Mouse (Mus musculus) hindbrain, embryonic 16.5 days (tissue): Measurements from ENCODE around the gene Gtf2ird1. TPM values are rescaled to one million over a fixed set of nuclear protein-coding genes. Genes with fewer than 3 reads are reported as not detected.
"Not testable (repeated sequence)": the region's sequence is repeated elsewhere in the genome, so short reads cannot be mapped to it uniquely, and the experiment has no call there.

Experiments
- ATAC-seq: fragments of 200-750 bp; cut with Nextera tagmentation; 2 replicates; pipeline ENCODE4 v1.8.0; 2017; ENCODE audit warnings: moderate TSS enrichment, moderate library complexity
- H3K27ac ChIP-seq: fragments of 300-500 bp; sonication (generic); 2 replicates; pipeline ENCODE4 v1.5.1; 2014; ENCODE audit warnings: low read depth, mild to moderate bottlenecking, control low read depth, low read length, moderate library complexity
- H3K27me3 ChIP-seq: fragments of 300-500 bp; sonication (generic); replicated peaks from 2 replicates; pipeline ENCODE4 v1.6.1; 2014; ENCODE audit warnings: low read length; ENCODE audit not compliant: control insufficient read depth, insufficient read depth
- H3K36me3 ChIP-seq: fragments of 300-500 bp; sonication (generic); 2 replicates; pipeline ENCODE4 v1.6.1; 2014; ENCODE audit warnings: mild to moderate bottlenecking, low read length, moderate library complexity, mixed read lengths; ENCODE audit not compliant: control insufficient read depth, insufficient read depth
- H3K4me1 ChIP-seq: fragments of 300-500 bp; sonication (generic); 2 replicates; pipeline ENCODE4 v1.6.1; 2014; ENCODE audit warnings: low read depth, low read length; ENCODE audit not compliant: control insufficient read depth, insufficient read depth
- H3K4me2 ChIP-seq: fragments of 300-500 bp; sonication (generic); 2 replicates; pipeline ENCODE4 v1.6.1; 2014; ENCODE audit warnings: mild to moderate bottlenecking, low read length, control low read depth, moderate library complexity
- H3K4me3 ChIP-seq: fragments of 300-500 bp; sonication (generic); 2 replicates; pipeline ENCODE4 v1.5.1; 2014; ENCODE audit warnings: mild to moderate bottlenecking, low read length, control low read depth, moderate library complexity
- H3K9ac ChIP-seq: fragments of 300-500 bp; sonication (generic); 2 replicates; pipeline ENCODE4 v1.6.1; 2014; ENCODE audit warnings: low read depth, mild to moderate bottlenecking, control low read depth, low read length, moderate library complexity
- H3K9me3 ChIP-seq: fragments of 300-500 bp; sonication (generic); 2 replicates; pipeline ENCODE4 v1.6.1; 2014; ENCODE audit warnings: mild to moderate bottlenecking, low read length, moderate library complexity; ENCODE audit not compliant: control insufficient read depth
- WGBS: fragments of 180-500 bp; shearing (Covaris S2); extraction: QIAGEN DNeasy Blood & Tissue Kit; methylation state at CpG from one replicate; pipeline ENCODE4 v1.1.7; 2014; 5-methylcytosine and 5-hydroxymethylcytosine counted together
- polyA plus RNA-seq: library from polyadenylated mRNA; unstranded; fragments of >200 nt; fragmentation: Nextera tagmentation; extraction: Ambion mirVana; gene quantifications from 2 replicates; pipeline ENCODE4 v1.2.1, GENCODE M21; 2015

Gene Gtf2ird1
- polyA plus RNA-seq, 1 experiment from 2014 or later = 49.3 TPM

DNA sequence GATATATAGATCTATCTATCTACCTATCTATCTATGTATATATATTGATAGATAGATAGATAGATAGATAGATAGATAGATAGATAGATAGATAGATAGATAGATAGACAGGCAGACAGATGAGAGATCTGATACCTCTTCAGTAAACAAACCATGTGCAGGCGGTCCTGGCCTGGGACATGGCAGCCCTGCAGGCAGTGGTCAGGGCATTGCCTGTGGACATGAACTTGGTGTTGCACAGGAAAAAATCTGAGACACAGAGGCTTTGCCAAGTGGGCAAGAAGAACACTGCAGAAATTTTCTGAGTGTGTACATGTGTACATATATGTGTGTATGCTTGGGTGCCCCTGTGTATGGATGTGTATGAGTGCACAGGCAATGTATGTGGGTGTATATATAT, 26.8 kb upstream of the Gtf2ird1 start:
- no peak overlapping the region for H3K9ac ChIP-seq
- no peak overlapping the region for H3K4me3 ChIP-seq
- no peaks in the 10 kb centered on the region for H3K36me3 ChIP-seq
- no peaks in the 10 kb centered on the region for H3K27me3 ChIP-seq
- no peak for ATAC-seq
- no peak overlapping the region for H3K4me2 ChIP-seq
- no peaks in the 10 kb centered on the region for H3K4me1 ChIP-seq
- H3K9me3 ChIP-seq = no peaks in the 10 kb centered on the region
- H3K27ac ChIP-seq = no peak overlapping the region
- 86% methylated on average over 1 of the region's 1 CpGs for WGBS

GRCm38 (mm10) chr5:134482331-134482730, 25.8 kb upstream of the Gtf2ird1 start:
- no peaks in the 10 kb centered on the region for H3K36me3 ChIP-seq
- no peak overlapping the region for H3K27ac ChIP-seq
- no peak overlapping the region for H3K4me2 ChIP-seq
- no peak overlapping the region for H3K9ac ChIP-seq
- H3K4me3 ChIP-seq = no peak overlapping the region
- ATAC-seq = no peak
- WGBS = 71% methylated on average over 11 of the region's 11 CpGs
- no peaks in the 10 kb centered on the region for H3K9me3 ChIP-seq
- H3K4me1 ChIP-seq = no peaks in the 10 kb centered on the region
- H3K27me3 ChIP-seq = no peaks in the 10 kb centered on the region

GRCm38 (mm10) chr5:134478886-134479285, 22.4 kb upstream of the Gtf2ird1 start:
- not testable (repeated sequence) for H3K27ac ChIP-seq, H3K4me3 ChIP-seq, H3K9me3 ChIP-seq, H3K4me2 ChIP-seq, H3K9ac ChIP-seq, H3K36me3 ChIP-seq, H3K27me3 ChIP-seq, H3K4me1 ChIP-seq, ATAC-seq

DNA sequence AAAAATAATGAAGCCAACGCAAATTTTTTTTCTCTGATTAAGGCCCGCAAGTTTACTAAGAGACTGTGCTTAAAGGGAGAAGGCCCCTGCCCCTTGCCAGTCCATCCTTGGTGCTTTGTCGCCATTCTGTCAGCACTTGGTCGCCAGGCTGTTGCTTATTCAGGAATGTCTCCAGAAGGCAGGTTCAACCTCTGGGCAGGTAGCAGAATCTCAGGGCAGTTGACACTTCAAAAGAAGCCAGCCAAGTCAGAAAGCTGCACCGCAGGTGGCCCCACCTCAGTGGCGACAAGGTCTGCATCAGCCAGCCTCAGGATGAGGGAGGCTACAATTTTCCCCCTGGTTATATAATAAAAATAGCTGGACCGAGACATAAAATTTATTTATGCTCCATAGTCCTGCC, 19.2 kb upstream of the Gtf2ird1 start:
- H3K27me3 ChIP-seq, H3K4me3 ChIP-seq, H3K9me3 ChIP-seq, H3K9ac ChIP-seq, H3K4me1 ChIP-seq, H3K4me2 ChIP-seq, H3K27ac ChIP-seq, ATAC-seq, H3K36me3 ChIP-seq: not testable (repeated sequence)
- WGBS = 94% methylated on average over 7 of the region's 7 CpGs

DNA sequence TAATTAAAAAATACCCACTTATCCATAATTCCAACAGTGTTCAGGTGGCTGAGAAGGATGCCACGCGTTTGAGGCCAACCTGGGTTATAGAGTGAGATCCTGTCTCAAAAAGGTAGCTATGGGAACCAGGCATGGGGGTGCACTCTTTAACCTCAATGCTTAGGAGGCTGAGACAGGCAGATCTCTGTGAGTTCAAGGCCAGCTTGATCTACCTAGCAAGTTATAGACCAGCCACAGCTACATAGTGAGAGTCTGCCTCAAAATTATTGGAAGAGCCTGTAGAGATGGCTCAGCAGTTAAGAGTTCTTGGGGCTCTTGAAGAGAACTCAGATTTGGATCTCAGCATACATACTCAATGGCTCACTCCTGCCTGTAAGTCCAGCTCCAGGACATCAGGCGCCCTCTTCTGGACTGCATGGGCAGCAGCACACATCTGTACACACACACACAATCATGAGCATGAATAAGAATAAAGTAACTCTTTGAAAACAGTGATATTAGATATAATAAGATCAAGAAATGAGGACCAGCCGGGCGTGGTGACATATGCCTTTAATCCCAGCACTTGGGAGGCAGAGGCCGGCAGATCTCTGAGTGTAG, 18.6 kb upstream of the Gtf2ird1 start:
- no peak for ATAC-seq
- 96% methylated on average over 6 of the region's 6 CpGs for WGBS

GRCm38 (mm10) chr5:134473902-134474301, 17.4 kb upstream of the Gtf2ird1 start:
- no peak overlapping the region for H3K4me3 ChIP-seq
- no peak overlapping the region for H3K27ac ChIP-seq
- 96% methylated on average over 2 of the region's 2 CpGs for WGBS
- H3K36me3 ChIP-seq = no peaks in the 10 kb centered on the region
- H3K9me3 ChIP-seq = peaks cover 3% of the 10 kb centered on the region; the same call in 1 of the 2 replicates
- ATAC-seq = no peak
- H3K9ac ChIP-seq = no peak overlapping the region
- H3K4me1 ChIP-seq = no peaks in the 10 kb centered on the region
- H3K4me2 ChIP-seq = no peak overlapping the region
- no peaks in the 10 kb centered on the region for H3K27me3 ChIP-seq

More for the DNA sequence above, 18.6 kb upstream of the Gtf2ird1 start:
- Histone ChIP-seq H3K4me1 (no peaks in the 10 kb centered on the region), H3K9ac (no peak overlapping the region), H3K9me3 (peaks cover 3% of the 10 kb centered on the region; the same call in 1 of the 2 replicates), H3K4me2 (no peak overlapping the region), H3K36me3 (no peaks in the 10 kb centered on the region), H3K4me3 (no peak overlapping the region), H3K27ac (no peak overlapping the region), H3K27me3 (no peaks in the 10 kb centered on the region)

- Histone ChIP-seq H3K27ac (no peak overlapping the region), H3K36me3 (no peaks in the 10 kb centered on the region), H3K9ac (no peak overlapping the region), H3K27me3 (no peaks in the 10 kb centered on the region), H3K4me1 (peaks cover 10% of the 10 kb centered on the region), H3K4me3 (no peak overlapping the region), H3K9me3 (no peaks in the 10 kb centered on the region; the same call in 1 of the 2 replicates), H3K4me2 (no peak overlapping the region)
- no peak for ATAC-seq
- WGBS = 73% methylated on average over 8 of the region's 8 CpGs
Observed at GRCm38 (mm10) chr5:134470538-134471169, 14.1 kb upstream of the Gtf2ird1 start.

GRCm38 (mm10) chr5:134469559-134470150, 13.1 kb upstream of the Gtf2ird1 start:
- WGBS = 86% methylated on average over 7 of the region's 7 CpGs
- H3K4me2 ChIP-seq = no peak overlapping the region
- no peak for ATAC-seq
- H3K27me3 ChIP-seq = no peaks in the 10 kb centered on the region
- peaks cover 10% of the 10 kb centered on the region for H3K4me1 ChIP-seq
- no peaks in the 10 kb centered on the region for H3K9me3 ChIP-seq
- H3K36me3 ChIP-seq = no peaks in the 10 kb centered on the region
- H3K9ac ChIP-seq = no peak overlapping the region
- no peak overlapping the region for H3K4me3 ChIP-seq
- H3K27ac ChIP-seq = no peak overlapping the region

GRCm38 (mm10) chr5:134468158-134468765, 11.7 kb upstream of the Gtf2ird1 start:
- WGBS = 64% methylated on average over 10 of the region's 10 CpGs
- Histone ChIP-seq H3K27me3 (no peaks in the 10 kb centered on the region), H3K4me1 (peaks cover 10% of the 10 kb centered on the region), H3K9me3 (no peaks in the 10 kb centered on the region), H3K9ac (no peak overlapping the region), H3K4me3 (no peak overlapping the region), H3K36me3 (no peaks in the 10 kb centered on the region), H3K4me2 (no peak overlapping the region), H3K27ac (no peak overlapping the region)
- ATAC-seq = no peak
